Mouse (Mus musculus) hindbrain, embryonic 11.5 days (tissue): ENCODE results near the gene Eef2. TPM values are rescaled to one million over a fixed set of nuclear protein-coding genes. Genes with fewer than 3 reads are reported as not detected.

Experiments used
- ATAC-seq: fragments of 200-750 bp; cut with Nextera tagmentation; 2 replicates; pipeline ENCODE4 v1.8.0; 2017; ENCODE audit warnings: mild to moderate bottlenecking, moderate TSS enrichment, moderate library complexity; ENCODE audit not compliant: low FRiP score
- DNase-seq: peaks from one replicate; pipeline ENCODE4 v3.0.0-alpha.2; 2015; ENCODE audit warnings: low spot score
- H3K27ac ChIP-seq: fragments of 300-500 bp; sonication (generic); 2 replicates; pipeline ENCODE4 v1.5.1; 2014; ENCODE audit warnings: mild to moderate bottlenecking, low read depth, low read length
- H3K27me3 ChIP-seq: fragments of 300-500 bp; sonication (generic); 2 replicates; pipeline ENCODE4 v1.6.1; 2014; ENCODE audit warnings: mild to moderate bottlenecking, low read length, moderate library complexity, mixed read lengths; ENCODE audit not compliant: control insufficient read depth, insufficient read depth
- H3K36me3 ChIP-seq: fragments of 300-500 bp; sonication (generic); 2 replicates; pipeline ENCODE4 v1.6.1; 2014; ENCODE audit warnings: mild to moderate bottlenecking, low read length, moderate library complexity, mixed read lengths; ENCODE audit not compliant: control insufficient read depth, insufficient read depth
- H3K4me1 ChIP-seq: fragments of 300-500 bp; sonication (generic); replicated peaks from 2 replicates; pipeline ENCODE4 v1.6.1; 2014; ENCODE audit warnings: low read length, mixed read lengths; ENCODE audit not compliant: control insufficient read depth, insufficient read depth
- H3K4me2 ChIP-seq: fragments of 300-500 bp; sonication (generic); replicated peaks from 2 replicates; pipeline ENCODE4 v1.6.1; 2014; ENCODE audit warnings: mild to moderate bottlenecking, low read depth, low read length
- H3K4me3 ChIP-seq: fragments of 300-500 bp; sonication (generic); 2 replicates; pipeline ENCODE4 v1.5.1; 2014; ENCODE audit warnings: low read depth, low read length
- H3K9ac ChIP-seq: fragments of 300-500 bp; sonication (generic); 2 replicates; pipeline ENCODE4 v1.6.1; 2014; ENCODE audit warnings: low read depth, low read length
- H3K9me3 ChIP-seq: fragments of 300-500 bp; sonication (generic); 2 replicates; pipeline ENCODE4 v1.6.1; 2016; ENCODE audit warnings: low read length; ENCODE audit not compliant: control insufficient read depth
- WGBS: fragments of 180-500 bp; shearing (Covaris S2); extraction: QIAGEN DNeasy Blood & Tissue Kit; methylation state at CpG from one replicate; pipeline ENCODE4 v1.1.7; 2014; 5-methylcytosine and 5-hydroxymethylcytosine counted together
- polyA plus RNA-seq: library from polyadenylated mRNA; unstranded; fragments of >200 nt; fragmentation: Nextera tagmentation; extraction: Ambion mirVana; gene quantifications from 2 replicates; pipeline ENCODE4 v1.2.1, GENCODE M21; 2014

The Eef2 gene
- polyA plus RNA-seq, 1 experiment from 2014 or later = 380 TPM

GRCm38 (mm10) chr10:81192270-81192967, 16.0 kb downstream of the Eef2 start:
- Histone ChIP-seq H3K9ac (peak overlapping the region; percentile 88), H3K9me3 (no peaks in the 10 kb centered on the region), H3K4me1 (peaks cover 8% of the 10 kb centered on the region), H3K36me3 (no peaks in the 10 kb centered on the region), H3K27ac (peak overlapping the region; percentile 90), H3K27me3 (peaks cover 28% of the 10 kb centered on the region), H3K4me2 (peak overlapping the region; percentile 96), H3K4me3 (peak overlapping the region; percentile 60)
- WGBS = 1% methylated on average over 85 of the region's 93 CpGs
- peak; percentile 86 for DNase-seq
- ATAC-seq = peak; percentile 83

DNA sequence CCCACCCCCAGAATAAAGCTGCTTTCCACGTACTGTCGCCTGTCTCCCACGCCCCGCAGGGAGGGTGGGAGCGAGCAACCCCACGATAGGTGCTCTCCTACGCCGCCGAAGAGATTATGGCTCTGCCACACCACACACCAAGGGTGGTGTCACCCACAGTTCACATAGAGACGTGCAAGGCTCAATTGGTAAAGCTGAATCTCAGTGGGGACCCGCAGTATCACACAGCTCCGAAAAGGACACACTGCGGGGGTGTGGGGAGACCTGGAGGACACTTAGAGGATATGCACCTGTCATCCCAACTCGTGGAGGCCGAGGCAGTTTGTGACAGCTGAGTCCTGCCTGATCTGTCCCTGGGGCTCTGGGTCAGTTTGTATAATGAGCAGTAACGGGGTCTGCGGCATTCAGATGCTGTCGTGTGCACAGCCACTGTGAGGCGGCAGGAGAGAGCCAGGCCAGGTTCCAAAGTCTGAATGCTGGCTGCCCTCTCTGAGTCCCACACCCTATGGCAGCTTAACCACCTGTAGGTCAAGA, 16.6 kb downstream of the Eef2 start:
- Histone ChIP-seq H3K4me1 (peaks cover 8% of the 10 kb centered on the region), H3K27me3 (peaks cover 28% of the 10 kb centered on the region), H3K9me3 (no peaks in the 10 kb centered on the region), H3K4me2 (peak overlapping the region; percentile 96), H3K9ac (peak overlapping the region; percentile 88), H3K36me3 (no peaks in the 10 kb centered on the region), H3K4me3 (peak overlapping the region; percentile 60), H3K27ac (peak overlapping the region; percentile 90)
- ATAC-seq (peak; percentile 55), DNase-seq (peak; percentile 55)
- 6% methylated on average over 19 of the region's 19 CpGs for WGBS

GRCm38 (mm10) chr10:81193991-81194774, 17.8 kb downstream of the Eef2 start:
- Histone ChIP-seq H3K9me3 (no peaks in the 10 kb centered on the region), H3K9ac (no peak overlapping the region), H3K4me1 (peaks cover 8% of the 10 kb centered on the region), H3K27ac (no peak overlapping the region), H3K27me3 (peaks cover 28% of the 10 kb centered on the region), H3K4me3 (no peak overlapping the region), H3K4me2 (no peak overlapping the region), H3K36me3 (no peaks in the 10 kb centered on the region)
- DNase-seq (no peak), ATAC-seq (no peak)
- WGBS = 16% methylated on average over 37 of the region's 37 CpGs

GRCm38 (mm10) chr10:81195300-81195699, 18.9 kb downstream of the Eef2 start:
- ATAC-seq = no peak
- Histone ChIP-seq H3K9me3 (no peaks in the 10 kb centered on the region), H3K4me3 (no peak overlapping the region), H3K27me3 (peaks cover 28% of the 10 kb centered on the region), H3K27ac (no peak overlapping the region), H3K9ac (no peak overlapping the region), H3K36me3 (no peaks in the 10 kb centered on the region), H3K4me1 (peaks cover 8% of the 10 kb centered on the region), H3K4me2 (no peak overlapping the region)
- WGBS = 69% methylated on average over 4 of the region's 4 CpGs
- no peak for DNase-seq

DNA sequence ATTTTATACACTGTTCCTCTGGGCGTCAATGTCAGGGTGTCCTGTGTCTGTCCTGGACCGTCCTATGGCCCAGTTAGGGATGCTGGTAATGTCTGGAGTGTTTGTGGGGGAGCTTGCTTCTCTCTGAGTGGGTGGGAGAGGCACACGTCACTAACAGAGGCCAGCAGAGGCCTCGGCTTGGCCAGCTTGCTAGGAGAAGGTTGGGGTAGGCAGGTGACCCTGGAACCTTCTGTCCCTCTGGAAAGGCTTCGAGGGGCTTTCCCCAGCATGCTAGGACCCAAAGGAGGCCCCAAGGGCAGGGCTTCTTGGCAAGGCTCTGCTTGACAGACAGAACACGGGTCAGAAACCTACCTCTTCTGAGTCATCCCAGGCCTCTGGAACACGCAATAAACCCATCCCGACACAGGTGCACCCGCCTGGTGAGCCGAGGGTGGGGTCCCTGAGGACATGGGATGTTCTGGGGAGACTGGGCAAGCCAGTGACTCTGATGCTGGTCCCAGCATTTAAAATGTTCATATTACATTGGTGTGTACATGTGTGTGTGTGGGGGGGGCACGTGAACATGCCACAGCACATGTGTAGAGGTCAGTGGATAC, 20.1 kb downstream of the Eef2 start:
- Histone ChIP-seq H3K9ac (no peak overlapping the region), H3K36me3 (no peaks in the 10 kb centered on the region), H3K4me3 (no peak overlapping the region), H3K9me3 (no peaks in the 10 kb centered on the region), H3K4me1 (peaks cover 8% of the 10 kb centered on the region), H3K27ac (no peak overlapping the region), H3K27me3 (peaks cover 28% of the 10 kb centered on the region), H3K4me2 (no peak overlapping the region)
- no peak for DNase-seq
- no peak for ATAC-seq
- WGBS = 73% methylated on average over 11 of the region's 11 CpGs

DNA sequence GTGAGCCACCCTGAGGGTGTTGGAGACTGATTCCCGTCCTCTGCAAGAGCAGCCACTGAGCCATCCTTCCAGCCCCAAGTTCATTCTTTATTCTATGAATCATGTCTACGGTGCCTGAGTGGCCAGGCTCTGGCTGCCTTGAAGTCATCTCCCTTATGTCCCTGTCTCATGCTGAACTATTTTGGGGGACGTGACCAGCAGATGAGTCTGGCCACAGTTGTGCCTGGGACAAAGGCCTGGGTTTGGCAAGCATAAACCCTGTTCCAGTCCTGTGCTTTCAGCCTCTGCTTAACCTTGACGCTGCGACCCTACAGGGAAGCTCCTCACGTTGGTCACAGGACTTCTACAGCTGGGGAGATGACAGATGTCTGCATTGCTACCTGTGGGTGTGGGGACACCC, 20.9 kb downstream of the Eef2 start:
- no peak for ATAC-seq
- WGBS = 50% methylated on average over 6 of the region's 6 CpGs
- H3K9ac ChIP-seq = no peak overlapping the region
- peaks cover 28% of the 10 kb centered on the region for H3K27me3 ChIP-seq
- no peak for DNase-seq
- no peaks in the 10 kb centered on the region for H3K9me3 ChIP-seq
- no peak overlapping the region for H3K27ac ChIP-seq
- H3K4me3 ChIP-seq = no peak overlapping the region
- peaks cover 9% of the 10 kb centered on the region for H3K4me1 ChIP-seq
- H3K36me3 ChIP-seq = no peaks in the 10 kb centered on the region
- H3K4me2 ChIP-seq = no peak overlapping the region

DNA sequence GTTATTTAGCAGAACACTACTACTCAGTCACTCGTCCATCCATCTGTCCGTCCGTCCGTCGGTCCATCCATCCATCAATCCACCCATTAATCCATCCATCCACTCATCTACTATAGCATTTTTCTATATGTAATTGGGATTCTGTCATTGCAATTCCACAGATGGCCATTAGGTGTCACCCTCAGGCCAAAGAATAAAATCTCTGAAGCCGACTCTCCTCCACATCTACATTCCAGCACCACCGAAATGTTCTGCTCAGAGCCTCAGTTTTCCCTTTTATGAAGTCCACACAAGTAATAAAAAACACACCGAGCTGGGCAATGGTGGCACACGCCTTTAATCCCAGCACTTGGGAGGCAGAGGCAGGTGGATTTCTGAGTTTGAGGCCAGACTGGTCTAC, 21.8 kb downstream of the Eef2 start:
- no peaks in the 10 kb centered on the region for H3K36me3 ChIP-seq
- H3K4me1 ChIP-seq = peaks cover 4% of the 10 kb centered on the region; the same call in 1 of the 2 replicates
- H3K9ac ChIP-seq = no peak overlapping the region
- H3K4me3 ChIP-seq = no peak overlapping the region
- 2% methylated on average over 9 of the region's 9 CpGs for WGBS
- DNase-seq (peak; percentile 84), ATAC-seq (no peak)
- no peak overlapping the region for H3K4me2 ChIP-seq
- H3K27ac ChIP-seq = no peak overlapping the region
- no peaks in the 10 kb centered on the region for H3K9me3 ChIP-seq
- H3K27me3 ChIP-seq = peaks cover 28% of the 10 kb centered on the region

GRCm38 (mm10) chr10:81198990-81199389, 22.6 kb downstream of the Eef2 start:
- peaks cover 28% of the 10 kb centered on the region for H3K27me3 ChIP-seq
- WGBS = 89% methylated on average over 6 of the region's 6 CpGs
- H3K4me3 ChIP-seq = no peak overlapping the region
- no peak overlapping the region for H3K4me2 ChIP-seq
- no peaks in the 10 kb centered on the region for H3K9me3 ChIP-seq
- no peak for ATAC-seq
- no peak overlapping the region for H3K27ac ChIP-seq
- H3K9ac ChIP-seq = no peak overlapping the region
- DNase-seq = no peak
- H3K4me1 ChIP-seq = 0 out of 2 replicates have a peak, but pooled peaks cover 2% of the 10 kb centered on the region
- no peaks in the 10 kb centered on the region for H3K36me3 ChIP-seq
